Mouse (Mus musculus): ENCODE data around the gene Dnaic2.

Dnaic2 gene

DNA sequence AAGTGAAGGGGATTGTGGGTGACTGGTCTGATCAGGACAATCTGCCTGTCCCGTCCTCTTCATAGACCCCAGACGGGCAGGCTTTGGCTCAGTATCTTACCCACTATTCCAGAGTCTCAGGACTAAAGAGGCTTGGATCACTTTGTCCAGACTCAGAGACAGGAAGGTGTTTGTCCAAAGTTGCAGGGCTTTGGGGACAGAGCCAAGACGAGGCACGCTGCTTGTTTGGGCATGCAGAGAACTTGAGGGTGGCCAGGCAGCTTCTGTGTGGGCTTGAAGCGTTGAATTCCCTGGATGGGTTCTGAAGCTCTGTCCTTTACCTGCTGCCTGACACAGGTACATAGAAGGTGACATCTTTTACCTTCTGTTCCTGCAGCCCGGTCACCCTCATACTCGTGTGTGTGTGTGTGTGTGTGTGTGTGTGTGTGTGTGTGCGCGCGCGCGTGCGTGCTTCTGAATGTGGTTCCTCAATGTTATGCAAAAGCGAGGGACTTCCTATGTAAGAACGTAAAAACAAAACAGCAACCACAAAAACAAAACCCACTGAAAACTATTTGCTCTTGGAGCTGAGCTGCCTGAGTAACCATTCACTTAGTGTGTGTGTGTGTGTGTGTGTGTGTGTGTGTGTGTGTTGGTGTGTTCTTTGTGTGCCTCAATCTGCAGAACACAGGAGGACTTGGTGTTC lies 24.8 kb upstream of the Dnaic2 start:
- DNase-seq = no peak

DNA sequence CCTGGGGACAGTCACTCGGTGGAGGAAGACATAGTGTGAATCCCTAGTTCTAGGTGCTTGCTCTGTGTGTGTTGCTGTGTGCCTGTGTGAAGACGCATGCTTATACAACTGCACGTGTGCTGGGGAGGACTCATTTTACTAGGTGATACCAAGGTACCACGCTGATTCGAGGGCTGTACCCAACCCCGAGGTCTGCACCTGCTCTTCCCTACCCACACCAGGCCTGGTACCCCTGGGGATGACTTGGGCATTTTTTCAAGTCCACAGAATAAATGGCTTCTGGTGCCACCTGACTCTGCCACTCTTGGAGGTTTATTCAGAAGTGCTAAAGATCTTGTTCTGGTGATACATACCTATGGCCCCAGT lies 24.2 kb upstream of the Dnaic2 start:
- DNase-seq = no peak

DNA sequence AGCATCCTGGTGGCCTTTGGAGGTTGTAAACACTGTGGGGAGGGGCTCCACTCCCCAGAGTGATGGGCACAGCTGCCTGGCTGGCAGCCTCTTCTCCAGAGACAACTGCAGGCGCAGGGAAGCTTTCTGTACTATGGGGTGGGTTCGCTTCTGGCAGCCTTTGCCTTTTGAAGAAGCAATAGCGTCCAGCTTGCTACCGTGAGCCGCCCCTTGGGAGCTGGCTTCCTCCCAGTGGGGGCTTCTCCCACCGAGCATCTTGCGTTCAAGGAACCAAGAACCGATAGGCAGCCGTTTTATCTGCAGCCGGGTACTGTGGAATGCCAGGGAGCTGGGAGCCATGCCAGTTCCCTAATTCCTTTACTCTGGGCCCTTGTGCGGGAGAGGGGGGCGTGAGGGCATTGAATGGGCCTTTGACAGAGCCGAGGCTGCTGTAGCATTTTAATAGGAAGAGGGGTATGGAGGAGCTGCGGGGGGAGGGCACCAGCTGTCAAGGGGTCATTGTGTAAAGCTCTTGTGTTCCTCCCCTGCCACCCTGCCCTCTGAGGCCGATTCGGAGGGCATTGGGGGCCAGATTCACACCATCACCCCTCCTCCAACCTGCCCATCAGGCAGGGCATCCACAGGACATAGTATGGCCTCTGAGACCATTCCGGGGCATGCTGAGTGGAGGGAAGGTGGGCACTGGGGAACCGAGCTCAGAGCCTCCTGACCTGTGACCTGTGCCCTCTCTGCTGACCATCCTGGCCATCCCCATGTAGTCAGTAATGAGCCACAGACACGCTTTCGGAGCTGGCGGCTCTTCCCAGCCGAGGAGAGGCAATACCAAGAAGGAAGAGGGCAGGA lies 22.9 kb upstream of the Dnaic2 start:
- no peak for DNase-seq

DNA sequence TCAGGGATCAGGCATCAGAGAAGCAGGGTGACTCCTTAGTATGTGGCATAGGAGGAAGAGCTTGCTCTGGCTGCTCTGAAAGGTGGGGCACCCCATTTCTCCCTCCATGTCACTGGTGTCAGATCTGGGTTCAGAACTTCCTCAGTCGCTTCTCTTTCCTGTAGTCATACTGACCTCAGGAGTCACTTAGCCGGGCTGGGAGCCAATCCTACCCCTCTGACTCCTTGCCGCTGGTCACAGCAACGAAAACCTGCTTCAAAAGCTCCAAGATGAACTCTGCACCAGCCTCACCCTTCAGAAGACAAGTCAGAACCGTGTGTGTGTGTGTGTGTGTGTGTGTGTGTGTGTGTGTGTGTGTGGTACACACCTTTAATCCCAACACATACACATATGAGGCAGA lies 20.9 kb upstream of the Dnaic2 start:
- DNase-seq = no peak

DNA sequence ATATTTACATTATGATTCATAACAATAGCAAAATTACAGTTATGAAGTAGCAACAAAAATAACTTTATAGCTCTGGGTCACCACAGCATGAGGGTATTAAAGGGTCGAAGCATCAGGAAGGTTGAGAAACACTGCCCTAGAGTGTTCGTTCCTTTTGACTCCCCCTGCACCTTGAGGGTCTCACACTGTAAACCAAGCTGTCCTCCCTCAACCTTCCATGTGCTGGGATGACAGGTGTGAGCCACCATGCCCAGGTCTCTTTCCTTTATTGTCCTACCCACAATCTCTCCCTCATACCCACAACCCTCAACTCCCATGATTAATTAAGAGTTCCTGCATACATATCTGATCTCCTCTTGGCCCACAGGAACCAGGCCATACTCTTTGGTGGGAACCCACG lies 15.8 kb upstream of the Dnaic2 start:
- no peak for DNase-seq

DNA sequence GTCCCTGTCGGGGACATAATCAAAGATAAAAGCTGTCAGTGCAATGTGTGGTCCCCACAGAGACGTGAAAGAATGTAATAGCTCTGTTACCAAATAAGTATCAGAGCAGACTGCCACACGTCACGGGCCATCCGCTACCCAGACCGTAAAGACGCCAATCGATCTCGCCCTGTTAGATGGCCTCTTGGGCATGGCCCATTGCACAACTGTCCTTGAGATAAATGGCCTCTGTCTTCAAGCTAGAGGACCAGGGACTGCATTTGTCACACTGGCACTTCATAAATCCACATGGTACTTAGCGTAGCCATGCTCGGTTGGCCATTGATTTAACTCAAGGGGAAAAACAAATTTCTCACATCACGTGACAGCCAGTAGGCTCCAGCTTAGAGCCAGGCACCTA lies 15.3 kb upstream of the Dnaic2 start:
- no peak for DNase-seq

DNA sequence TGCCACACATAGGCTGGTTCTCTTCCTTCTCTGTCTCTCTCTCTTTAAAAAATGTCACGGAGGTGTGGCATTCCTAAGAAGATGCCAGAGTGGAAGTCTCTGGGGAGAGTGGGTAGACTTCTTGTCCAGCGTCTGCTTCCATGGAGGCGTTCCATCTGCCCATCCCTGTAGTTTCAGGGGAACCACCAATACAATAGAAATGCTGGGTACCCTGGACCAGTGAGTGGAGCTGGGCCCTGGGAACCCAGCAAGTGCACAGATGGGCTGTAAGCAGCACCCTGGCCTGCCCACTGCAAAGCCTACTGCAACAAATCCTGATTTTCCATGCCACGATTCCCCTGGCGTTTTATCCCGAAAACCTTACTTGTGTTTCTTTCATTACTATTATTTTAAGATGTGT lies 12.7 kb upstream of the Dnaic2 start:
- DNase-seq = no peak

DNA sequence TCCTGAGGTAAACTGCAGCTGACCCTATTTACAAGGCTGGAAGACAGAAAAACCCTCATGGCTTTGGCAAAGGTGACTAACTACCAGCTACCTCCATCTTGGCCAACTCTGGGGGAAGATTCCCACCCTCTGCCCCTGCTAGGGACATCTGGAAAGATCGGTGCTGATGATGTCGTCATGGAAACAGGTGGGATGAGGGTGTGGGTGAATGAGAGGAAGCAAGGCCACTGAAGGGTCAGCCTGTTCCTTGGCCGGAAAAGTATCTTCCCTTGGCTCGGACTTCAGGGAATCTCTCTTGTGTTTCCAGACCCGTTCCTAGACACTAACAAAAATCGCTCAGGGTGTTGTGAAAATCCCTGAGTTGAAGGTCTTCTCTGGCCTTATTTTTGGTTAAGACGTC lies 11.7 kb upstream of the Dnaic2 start:
- DNase-seq = no peak

DNA sequence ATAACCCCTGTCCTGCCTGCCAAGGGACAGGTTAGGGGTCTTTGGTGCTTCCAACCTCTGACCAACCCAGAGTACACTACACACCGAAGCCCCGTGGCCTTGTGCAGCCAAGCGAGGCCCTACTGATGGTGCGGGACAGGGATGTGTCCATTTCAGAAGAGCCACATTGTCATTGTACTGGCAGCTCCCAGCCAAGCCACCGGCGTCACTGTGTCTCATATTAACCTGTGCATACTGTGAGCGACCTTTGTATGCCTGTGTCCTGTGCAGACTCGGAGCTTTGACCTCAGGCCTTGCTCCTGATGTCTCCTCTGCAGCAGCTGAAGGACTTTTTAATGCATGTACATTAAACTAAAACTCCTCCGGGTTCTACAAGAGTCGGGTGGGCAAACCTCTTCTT lies 6.7 kb upstream of the Dnaic2 start:
- no peak for DNase-seq

DNA sequence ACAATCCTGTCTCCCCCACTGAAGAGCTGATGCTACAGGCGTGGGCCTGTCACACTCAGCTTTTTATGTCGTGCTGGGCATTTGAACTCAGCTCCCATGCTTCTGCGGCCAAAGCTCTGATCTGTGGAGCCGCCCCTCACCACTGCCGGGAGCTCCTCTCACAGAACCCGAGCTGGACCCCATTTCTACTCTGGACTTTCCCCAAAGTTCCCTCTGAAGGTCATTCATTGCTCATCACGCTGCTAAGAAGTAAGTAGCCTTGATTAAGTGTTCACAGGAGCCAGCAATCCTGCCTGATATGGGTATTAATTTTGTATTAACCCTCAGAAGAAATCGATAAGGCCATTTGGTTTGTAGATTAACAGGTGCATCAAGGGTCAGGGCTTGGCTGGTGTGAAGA lies 4.8 kb upstream of the Dnaic2 start:
- no peak for DNase-seq

DNA sequence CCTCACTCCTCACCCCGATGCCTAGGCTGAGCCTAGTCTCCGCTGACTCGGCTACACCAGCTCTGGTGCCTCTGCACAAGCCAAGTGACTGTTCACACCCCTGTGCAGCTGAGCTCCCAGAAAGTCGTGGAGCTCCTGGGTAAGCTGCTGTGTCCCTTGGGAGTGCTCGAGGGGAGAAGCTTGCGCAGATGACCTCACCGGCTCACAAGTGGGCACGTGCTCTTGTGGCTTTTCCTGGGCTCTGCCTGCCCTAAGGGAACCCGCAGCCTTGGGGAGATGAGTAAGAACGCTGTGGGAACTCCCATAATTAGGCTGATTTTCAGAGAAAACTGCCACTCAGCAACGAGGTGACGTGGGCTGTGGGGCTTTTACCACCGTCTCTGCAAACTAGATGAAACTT lies 4.2 kb upstream of the Dnaic2 start:
- no peak for DNase-seq

DNA sequence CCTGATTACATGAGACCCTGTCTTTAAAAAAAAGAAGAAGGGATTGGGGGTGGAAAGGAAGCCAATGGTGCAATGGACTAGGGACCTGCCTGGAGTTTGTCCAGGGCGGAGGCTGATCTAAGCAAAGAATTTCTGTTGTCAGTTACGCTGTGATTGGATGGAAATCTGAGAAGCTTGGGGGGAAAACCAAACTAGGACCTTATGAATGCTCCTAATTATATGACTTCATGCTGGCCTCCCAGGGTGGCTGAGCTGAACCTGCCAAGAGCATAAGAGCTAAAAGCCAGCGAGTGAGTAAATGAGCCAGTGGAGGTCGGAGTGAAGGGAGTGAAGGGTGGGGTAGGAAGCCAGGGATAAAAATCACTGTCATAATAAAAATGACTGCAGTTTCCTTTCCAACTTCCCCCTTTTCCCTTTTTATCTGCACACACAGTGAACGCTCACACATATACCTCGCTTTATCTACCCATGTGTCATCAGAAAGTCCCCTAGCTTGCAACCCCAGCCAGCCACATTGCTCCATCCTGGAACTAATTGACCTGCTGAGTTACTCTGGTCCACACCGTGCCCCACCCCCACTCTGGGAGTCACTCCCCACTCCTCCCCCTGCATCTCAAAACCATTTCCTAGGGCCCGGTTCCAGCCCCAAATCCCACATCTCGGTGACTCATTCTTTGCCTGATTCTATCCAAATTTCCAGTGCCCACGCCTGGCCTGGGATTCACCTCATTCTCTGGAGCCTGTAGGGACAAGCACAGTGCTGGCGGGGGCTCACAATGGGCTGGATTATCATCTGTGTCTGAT lies 2.2 kb upstream of the Dnaic2 start:
- peak; percentile 35 for DNase-seq

DNA sequence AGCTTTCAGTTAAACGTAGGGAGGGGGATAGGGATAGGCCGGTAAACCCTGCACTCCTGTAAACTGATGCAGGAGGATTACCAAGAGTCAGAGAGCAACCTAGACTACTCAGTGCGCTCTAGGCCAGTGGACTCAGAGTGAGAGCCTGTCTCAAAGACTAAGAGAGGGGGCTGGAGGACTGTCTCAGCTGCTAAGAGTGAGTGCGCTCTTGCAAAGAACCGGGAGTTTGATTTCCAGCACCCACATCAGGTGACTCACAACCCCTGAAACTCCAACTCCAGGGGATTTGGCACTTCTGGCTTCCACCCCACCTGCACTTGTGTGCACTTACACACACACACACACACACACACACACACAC lies 598 bp downstream of the Dnaic2 start:
- no peak for DNase-seq

DNA sequence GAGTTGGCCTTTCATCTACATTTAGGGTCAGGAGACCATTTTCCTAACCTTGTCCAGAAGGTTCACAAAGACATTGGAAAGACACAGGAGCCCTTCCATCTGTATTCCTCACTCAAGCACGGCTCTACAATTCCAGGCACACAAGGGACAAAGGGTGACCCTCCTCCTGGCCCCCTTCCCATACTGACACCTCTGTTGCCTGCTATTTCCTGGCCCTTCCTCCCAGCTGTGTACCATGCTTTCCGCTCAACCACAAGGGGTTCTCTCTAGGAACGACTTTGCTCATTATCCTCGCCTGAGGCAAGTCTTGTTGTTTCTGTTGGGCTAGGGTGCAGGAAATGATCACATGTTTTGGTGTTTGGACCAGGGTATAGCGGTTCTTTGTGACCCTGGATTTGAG lies 1.1 kb downstream of the Dnaic2 start:
- DNase-seq = peak; percentile 33

DNA sequence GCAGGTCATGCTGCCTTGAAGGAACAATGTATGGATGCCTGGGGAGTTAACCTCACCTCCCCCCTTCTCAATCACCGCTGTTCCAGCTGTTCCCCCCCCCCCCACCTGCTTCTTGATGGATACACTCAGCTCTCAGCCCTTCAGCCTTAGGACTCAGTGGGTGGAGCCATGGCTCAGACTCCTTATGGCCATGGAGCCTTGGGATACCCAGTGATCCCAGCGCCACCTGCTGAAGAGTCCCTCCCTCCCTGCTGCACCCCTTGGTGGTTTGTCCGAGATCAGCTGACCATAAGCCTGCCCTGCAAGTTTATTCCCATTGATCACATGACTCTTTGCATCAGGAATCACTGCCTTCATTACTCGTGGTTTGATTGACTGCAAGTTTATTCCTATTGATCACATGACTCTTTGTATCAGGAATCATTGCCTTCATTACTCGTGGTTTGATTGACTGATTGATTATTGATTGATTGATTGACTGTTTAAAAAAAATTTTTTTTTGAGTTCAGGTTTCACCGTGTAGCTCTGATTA lies 2.7 kb downstream of the Dnaic2 start:
- no peak for DNase-seq

DNA sequence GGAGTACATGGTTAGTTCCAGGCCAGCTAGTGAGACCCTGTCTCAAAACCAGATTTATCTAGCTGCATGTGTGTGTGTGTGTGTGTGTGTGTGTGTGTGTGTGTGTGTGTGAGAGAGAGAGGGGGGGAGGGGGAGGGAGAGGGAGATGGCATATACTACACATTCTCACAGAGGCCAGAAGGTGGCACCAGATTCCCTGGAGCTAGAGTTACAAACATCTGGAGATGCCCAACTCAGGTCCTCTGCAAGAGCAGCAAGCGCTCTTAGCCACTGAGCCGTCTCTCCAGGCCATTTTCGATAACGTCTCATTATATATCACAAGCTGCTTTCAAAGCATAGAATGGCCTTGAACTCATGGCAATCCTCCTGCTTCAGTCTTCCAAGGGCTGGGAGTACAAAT lies 4.5 kb downstream of the Dnaic2 start:
- no peak for DNase-seq

DNA sequence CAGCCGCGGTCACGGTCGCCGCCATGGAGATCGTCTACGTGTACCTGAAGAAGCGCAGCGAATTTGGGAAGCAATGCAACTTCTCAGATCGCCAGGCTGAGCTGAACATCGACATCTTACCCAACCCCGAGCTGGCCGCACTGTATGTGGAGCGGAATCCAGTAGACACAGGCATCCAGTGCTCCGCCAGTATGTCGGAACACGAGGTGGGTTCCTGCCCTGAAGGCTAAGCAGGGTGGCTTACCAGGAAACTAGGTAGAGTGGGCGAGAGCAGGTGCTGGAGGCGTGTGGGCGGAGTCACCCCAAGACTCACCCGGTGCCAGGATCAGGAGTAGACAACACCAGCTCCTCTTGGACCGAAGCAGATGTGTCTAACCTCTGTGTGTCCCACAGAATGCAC lies 5.7 kb downstream of the Dnaic2 start:
- no peak for DNase-seq

DNA sequence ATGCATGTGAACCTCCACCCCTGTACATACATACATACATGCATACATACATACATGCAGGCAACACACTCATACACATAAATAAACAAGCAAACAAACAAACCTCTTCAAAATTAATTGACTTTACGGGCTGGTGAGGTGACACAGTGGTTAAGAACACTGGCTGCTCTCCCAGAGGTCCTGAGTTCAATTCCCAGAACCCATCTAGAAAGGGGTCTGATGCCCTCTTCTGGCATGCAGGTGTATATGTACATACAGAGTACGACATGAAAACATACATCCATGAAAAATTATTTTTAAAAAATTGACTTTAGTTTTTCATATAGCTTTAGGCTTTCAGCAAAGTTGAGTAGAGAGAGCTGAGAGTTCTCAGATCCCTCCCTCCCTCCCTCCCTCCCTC lies 8.9 kb downstream of the Dnaic2 start:
- DNase-seq = no peak

DNA sequence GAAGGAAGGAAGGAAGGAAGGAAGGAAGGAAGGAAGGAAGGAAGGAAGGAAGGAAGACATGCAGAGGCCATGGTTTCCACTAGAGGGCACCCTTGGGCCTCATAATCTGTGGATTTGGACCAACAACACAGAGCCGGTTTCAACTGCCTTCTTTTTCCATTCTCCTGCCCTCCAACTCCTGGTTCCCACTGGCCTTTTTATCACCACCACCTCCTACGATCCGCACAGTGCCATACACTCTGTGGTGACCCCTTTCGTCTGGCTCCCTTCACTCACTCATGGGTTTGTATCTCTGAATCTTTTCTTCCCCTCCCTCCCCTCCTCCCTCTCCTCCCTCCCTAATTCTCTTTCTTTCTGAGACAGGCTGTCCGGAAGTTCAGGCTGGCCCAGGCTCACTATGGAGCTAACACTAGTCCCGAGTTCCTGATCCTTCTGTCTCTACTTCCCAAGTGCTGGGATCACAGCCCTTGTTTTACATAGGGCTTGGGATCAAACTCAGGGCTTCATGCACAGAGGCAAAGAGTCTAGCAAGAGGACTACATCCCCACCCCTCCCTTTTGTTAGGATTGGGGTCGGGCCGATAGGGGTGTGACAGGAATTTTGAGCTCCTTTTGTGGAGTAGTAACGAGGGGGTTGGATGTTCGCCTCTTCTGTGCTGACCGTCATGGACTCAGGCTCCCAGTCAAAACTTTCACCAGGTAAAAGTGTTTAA lies 9.9 kb downstream of the Dnaic2 start:
- peak; percentile 59 for DNase-seq

DNA sequence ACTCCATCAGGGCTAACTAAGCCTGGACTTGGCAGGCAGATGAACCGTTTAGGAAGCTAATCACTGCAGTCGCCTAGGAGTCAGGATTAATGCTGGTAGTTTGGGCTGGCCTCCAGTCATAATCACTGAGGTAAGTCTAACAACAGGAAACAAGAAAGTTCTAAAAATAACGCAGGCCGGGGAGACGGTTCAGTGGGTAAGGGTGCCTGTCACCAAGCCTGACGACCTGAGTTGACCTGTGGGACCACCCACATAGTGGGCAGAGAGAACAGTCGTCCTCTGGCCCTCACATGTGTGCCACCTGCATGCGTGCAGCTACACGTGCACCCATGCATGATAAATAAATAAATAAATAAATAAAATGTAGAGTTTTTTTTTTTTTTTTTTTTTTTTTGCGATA lies 13.4 kb downstream of the Dnaic2 start:
- DNase-seq = no peak

DNA sequence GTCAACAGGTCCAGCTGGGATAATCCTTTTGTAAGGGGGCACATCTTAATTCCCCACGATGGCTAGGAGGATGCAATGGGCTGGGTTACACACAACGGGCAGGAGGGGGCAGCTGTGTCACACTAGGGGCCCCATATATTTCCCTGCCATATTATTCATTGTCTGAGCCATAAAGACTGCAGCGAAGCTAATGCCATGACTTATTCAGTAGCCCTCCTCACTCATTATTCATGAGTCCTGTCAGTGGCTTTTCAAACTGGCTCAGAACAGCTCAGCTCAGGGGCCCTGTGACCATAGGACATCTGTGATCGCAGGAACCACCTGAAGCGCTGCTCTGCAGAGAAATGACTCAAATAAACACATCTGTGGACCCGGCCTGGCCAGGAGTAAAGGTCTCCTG lies 14.2 kb downstream of the Dnaic2 start:
- no peak for DNase-seq

DNA sequence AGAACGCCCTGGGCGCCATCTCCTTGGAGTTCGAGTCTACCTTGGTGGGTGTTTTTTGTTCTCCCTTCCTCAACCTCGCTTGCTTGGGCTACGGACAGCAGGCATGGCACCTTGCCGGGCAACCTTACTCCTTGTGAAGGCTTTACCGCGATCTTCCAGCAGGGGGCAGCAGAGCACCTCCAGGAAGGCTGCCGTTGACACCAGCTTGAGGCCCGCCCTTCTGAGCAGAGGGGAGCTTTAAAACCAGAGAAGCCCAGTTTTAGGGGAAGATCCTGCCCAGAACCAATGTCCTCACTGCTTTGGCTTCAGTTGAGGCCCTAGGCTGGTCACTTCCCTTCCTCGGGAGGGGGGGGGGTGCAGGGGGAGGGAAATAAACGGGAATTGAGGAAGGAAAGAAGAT lies 17.9 kb downstream of the Dnaic2 start:
- DNase-seq = peak; percentile 96

DNA sequence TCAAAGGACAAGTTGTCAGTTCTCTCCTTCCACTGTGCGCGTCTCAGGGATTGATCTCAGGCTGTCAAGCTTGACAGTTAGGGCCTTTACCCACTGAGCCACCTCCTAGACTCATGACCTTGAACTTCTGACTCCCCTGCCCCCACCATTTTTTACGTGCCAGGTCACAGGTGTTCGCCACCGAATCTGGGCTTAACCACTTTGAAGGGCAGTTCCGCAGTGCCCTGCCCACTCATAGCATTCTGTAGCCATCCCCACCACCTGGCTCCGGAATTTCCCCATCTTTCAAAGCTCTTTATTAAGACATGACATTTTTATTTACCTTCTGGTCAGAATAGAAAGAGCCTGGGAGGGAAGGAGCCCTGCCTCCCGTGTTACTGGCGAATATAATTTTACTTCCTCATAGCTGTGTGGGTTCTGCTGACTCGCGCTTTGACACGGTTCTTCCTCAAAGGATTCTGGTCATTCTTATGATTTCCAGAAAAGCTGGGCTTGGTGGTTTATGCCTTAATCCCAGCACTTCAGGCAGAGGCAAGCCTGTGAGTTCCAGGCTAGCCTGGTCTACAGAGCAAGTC lies 20.4 kb downstream of the Dnaic2 start:
- no peak for DNase-seq

Data from lung, postnatal 14 days (tissue).